Mouse (Mus musculus): ENCODE data around the gene Mrpl2. TPM values are rescaled to one million over a fixed set of nuclear protein-coding genes. Genes with fewer than 3 reads are reported as not detected.

Mrpl2 gene
- polyA plus RNA-seq, 1 experiment from 2014 or later, result 112 TPM

- no peak for ATAC-seq (ENCODE audit: insufficient read depth, low FRiP score, low read depth)
- Histone ChIP-seq H3K4me3 (replicated peaks) (no peak overlapping the region), H3K36me3 (peaks cover 12% of the 10 kb centered on the region; the same call in 1 of the 2 replicates), H3K9ac (no peak overlapping the region), H3K4me1 (no peaks in the 10 kb centered on the region), H3K4me2 (no peak overlapping the region), H3K9me3 (no peaks in the 10 kb centered on the region), H3K27ac (no peak overlapping the region), H3K27me3 (replicated peaks) (no peaks in the 10 kb centered on the region)
- WGBS, result 68% methylated on average over 1 of the region's 1 CpGs
Measured at GRCm38 (mm10) chr17:46694517-46695063, 48.6 kb downstream of the Mrpl2 start.

DNA sequence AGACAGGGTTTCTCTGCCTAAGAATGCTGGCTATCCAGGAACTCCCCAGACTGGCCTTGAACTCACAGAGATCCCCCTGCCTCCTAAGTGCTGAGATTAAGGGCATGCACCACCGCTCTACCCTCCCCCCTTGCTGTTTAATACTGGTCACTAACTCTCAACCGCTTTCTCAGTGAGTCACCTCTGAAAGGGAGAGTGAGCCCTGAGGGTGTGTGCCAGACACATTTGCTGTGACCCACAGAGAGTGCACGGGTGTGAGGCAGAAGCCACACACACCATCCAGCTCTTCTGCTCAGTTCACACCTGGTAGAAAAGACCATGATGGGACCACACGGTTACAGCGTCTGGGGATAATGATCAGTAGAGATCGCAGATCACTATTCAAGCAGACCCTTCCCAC lies 52.5 kb downstream of the Mrpl2 start:
- H3K4me2 ChIP-seq, result no peak overlapping the region
- WGBS, result 87% methylated on average over 6 of the region's 6 CpGs
- H3K27me3 ChIP-seq (replicated peaks), result no peaks in the 10 kb centered on the region
- H3K4me3 ChIP-seq (replicated peaks), result no peak overlapping the region
- H3K9ac ChIP-seq, result no peak overlapping the region
- peaks cover 13% of the 10 kb centered on the region; the same call in 1 of the 2 replicates for H3K36me3 ChIP-seq
- peaks cover 25% of the 10 kb centered on the region for H3K4me1 ChIP-seq
- H3K27ac ChIP-seq, result no peak overlapping the region
- H3K9me3 ChIP-seq, result no peaks in the 10 kb centered on the region
- ATAC-seq (ENCODE audit: insufficient read depth, low FRiP score, low read depth), result no peak

- Histone ChIP-seq H3K27ac (no peak overlapping the region), H3K4me2 (no peak overlapping the region), H3K36me3 (peaks cover 13% of the 10 kb centered on the region; the same call in 1 of the 2 replicates), H3K27me3 (replicated peaks) (no peaks in the 10 kb centered on the region), H3K4me3 (replicated peaks) (no peak overlapping the region), H3K9me3 (no peaks in the 10 kb centered on the region), H3K9ac (no peak overlapping the region), H3K4me1 (peaks cover 30% of the 10 kb centered on the region)
- no peak for ATAC-seq (ENCODE audit: insufficient read depth, low FRiP score, low read depth)
- WGBS, result 65% methylated on average over 5 of the region's 5 CpGs
Measured at GRCm38 (mm10) chr17:46699245-46699644, 53.2 kb downstream of the Mrpl2 start.

Other genes starting within 250 kb of the Mrpl2 start
- gene Crip3, start 217.3 kb upstream of the Mrpl2 start, polyA plus RNA-seq (2015; fragmentation: Nextera tagmentation; extraction: Ambion mirVana), result 1.3 and 1.9 TPM in 2 replicates
- gene Slc22a7, start 207.8 kb upstream of the Mrpl2 start, polyA plus RNA-seq (2015; fragmentation: Nextera tagmentation; extraction: Ambion mirVana), result not detected in 2 replicates
- 0.27 and 0.31 TPM in 2 replicates for gene Ttbk1, start 158.6 kb upstream of the Mrpl2 start, polyA plus RNA-seq (2015; fragmentation: Nextera tagmentation; extraction: Ambion mirVana)
- gene Dnph1, start 149.5 kb upstream of the Mrpl2 start, polyA plus RNA-seq (2015; fragmentation: Nextera tagmentation; extraction: Ambion mirVana), result 47.7 and 49.7 TPM in 2 replicates
- 3.2 and 4.6 TPM in 2 replicates for gene Cul9, start 99.8 kb upstream of the Mrpl2 start, polyA plus RNA-seq (2015; fragmentation: Nextera tagmentation; extraction: Ambion mirVana)
- 8.7 and 9.4 TPM in 2 replicates for gene Srf, start 90.1 kb upstream of the Mrpl2 start, polyA plus RNA-seq (2015; fragmentation: Nextera tagmentation; extraction: Ambion mirVana)
- gene Ptk7, start 16.7 kb upstream of the Mrpl2 start, polyA plus RNA-seq (2015; fragmentation: Nextera tagmentation; extraction: Ambion mirVana), result 87.6 and 89.8 TPM in 2 replicates
- 38.4 and 41.4 TPM in 2 replicates for gene Klc4, start 207 bp upstream of the Mrpl2 start, polyA plus RNA-seq (2015; fragmentation: Nextera tagmentation; extraction: Ambion mirVana)
- gene Cul7, start 4.1 kb downstream of the Mrpl2 start, polyA plus RNA-seq (2015; fragmentation: Nextera tagmentation; extraction: Ambion mirVana), result 42.9 and 49.5 TPM in 2 replicates
- 53.2 and 57.2 TPM in 2 replicates for gene Rrp36, start 28.1 kb downstream of the Mrpl2 start, polyA plus RNA-seq (2015; fragmentation: Nextera tagmentation; extraction: Ambion mirVana)
- 145 and 153 TPM in 2 replicates for gene Mea1, start 32.6 kb downstream of the Mrpl2 start, polyA plus RNA-seq (2015; fragmentation: Nextera tagmentation; extraction: Ambion mirVana)
- 102 and 103 TPM in 2 replicates for gene Klhdc3, start 34.7 kb downstream of the Mrpl2 start, polyA plus RNA-seq (2015; fragmentation: Nextera tagmentation; extraction: Ambion mirVana)
- gene Ppp2r5d, start 58.9 kb downstream of the Mrpl2 start, polyA plus RNA-seq (2015; fragmentation: Nextera tagmentation; extraction: Ambion mirVana), result 72.8 and 86.7 TPM in 2 replicates
- gene Pex6, start 65.2 kb downstream of the Mrpl2 start, polyA plus RNA-seq (2015; fragmentation: Nextera tagmentation; extraction: Ambion mirVana), result 24.9 and 27.1 TPM in 2 replicates
- gene Gnmt, start 82.9 kb downstream of the Mrpl2 start, polyA plus RNA-seq (2015; fragmentation: Nextera tagmentation; extraction: Ambion mirVana), result 12.5 and 15.0 TPM in 2 replicates
- 79.0 and 79.3 TPM in 2 replicates for gene Cnpy3, start 106.0 kb downstream of the Mrpl2 start, polyA plus RNA-seq (2015; fragmentation: Nextera tagmentation; extraction: Ambion mirVana)
- gene Ptcra, start 117.5 kb downstream of the Mrpl2 start, polyA plus RNA-seq (2015; fragmentation: Nextera tagmentation; extraction: Ambion mirVana), result 0.37 and 0.57 TPM in 2 replicates
- gene 2310039H08Rik, start 126.4 kb downstream of the Mrpl2 start, polyA plus RNA-seq (2015; fragmentation: Nextera tagmentation; extraction: Ambion mirVana), result 76.0 and 89.3 TPM in 2 replicates
- 145 and 155 TPM in 2 replicates for gene Rpl7l1, start 136.4 kb downstream of the Mrpl2 start, polyA plus RNA-seq (2015; fragmentation: Nextera tagmentation; extraction: Ambion mirVana)
- gene Bicral, start 212.3 kb downstream of the Mrpl2 start, polyA plus RNA-seq (2015; fragmentation: Nextera tagmentation; extraction: Ambion mirVana), result 4.6 and 5.6 TPM in 2 replicates
- gene Tbcc, start 244.5 kb downstream of the Mrpl2 start, polyA plus RNA-seq (2015; fragmentation: Nextera tagmentation; extraction: Ambion mirVana), result 54.8 and 63.0 TPM in 2 replicates